Mouse (Mus musculus) embryo, embryonic 11.5 days (tissue): ENCODE results near the gene Rusc2.

Experiments
- DNase-seq: peaks from one replicate; pipeline ENCODE4 v3.0.0-alpha.2; 2012; ENCODE audit warnings: low read depth, low spot score

Gene Rusc2

GRCm38 (mm10) chr4:43381408-43382154, at the start of gene Rusc2:
Rusc2 (plus strand) TSS chr4:43381979.
- peak; percentile 78 for DNase-seq

GRCm38 (mm10) chr4:43334771-43335170, 47.0 kb upstream of the Rusc2 start:
- DNase-seq, result no peak

- no peak for DNase-seq
These were observed 45.6 kb upstream of the Rusc2 start for GRCm38 (mm10) chr4:43336176-43336575.

- DNase-seq, result no peak
These were observed 41.5 kb upstream of the Rusc2 start for GRCm38 (mm10) chr4:43340096-43340804.

- no peak for DNase-seq
These were observed 40.4 kb upstream of the Rusc2 start for GRCm38 (mm10) chr4:43341276-43341891.

- DNase-seq, result no peak
These were observed 39.3 kb upstream of the Rusc2 start for GRCm38 (mm10) chr4:43342443-43342842.

- DNase-seq, result no peak
These were observed 36.8 kb upstream of the Rusc2 start for GRCm38 (mm10) chr4:43344932-43345331.

GRCm38 (mm10) chr4:43349206-43349605, 32.6 kb upstream of the Rusc2 start:
- no peak for DNase-seq

GRCm38 (mm10) chr4:43350038-43350560, 31.7 kb upstream of the Rusc2 start:
- DNase-seq, result no peak

- no peak for DNase-seq
These were observed 28.1 kb upstream of the Rusc2 start for GRCm38 (mm10) chr4:43353662-43354061.

GRCm38 (mm10) chr4:43364914-43365560, 16.7 kb upstream of the Rusc2 start:
- no peak for DNase-seq

GRCm38 (mm10) chr4:43367295-43367694, 14.5 kb upstream of the Rusc2 start:
- no peak for DNase-seq

- no peak for DNase-seq
These were observed 14.0 kb upstream of the Rusc2 start for GRCm38 (mm10) chr4:43367787-43368186.

GRCm38 (mm10) chr4:43371406-43371805, 10.4 kb upstream of the Rusc2 start:
- DNase-seq, result no peak

- DNase-seq, result no peak
These were observed 9.6 kb upstream of the Rusc2 start for GRCm38 (mm10) chr4:43372155-43372554.

GRCm38 (mm10) chr4:43374266-43374665, 7.5 kb upstream of the Rusc2 start:
- DNase-seq, result no peak

- no peak for DNase-seq
These were observed 2.2 kb upstream of the Rusc2 start for GRCm38 (mm10) chr4:43379601-43380000.

GRCm38 (mm10) chr4:43380951-43381350, 828 bp upstream of the Rusc2 start:
- DNase-seq, result no peak

- no peak for DNase-seq
These were observed 609 bp downstream of the Rusc2 start for GRCm38 (mm10) chr4:43382155-43383020.

GRCm38 (mm10) chr4:43383246-43384082, 1.7 kb downstream of the Rusc2 start:
- no peak for DNase-seq
